Mouse (Mus musculus) hindbrain, embryonic 12.5 days (tissue): ENCODE data around the gene Cps1. TPM values are rescaled to one million over a fixed set of nuclear protein-coding genes. Genes with fewer than 3 reads are reported as not detected.
A peak's percentile ranks its signal among the peaks of the same experiment; 100 is the strongest.

ENCODE experiments used
- ATAC-seq: fragments of 200-750 bp; cut with Nextera tagmentation; 2 replicates; pipeline ENCODE4 v1.8.0; 2017; ENCODE audit warnings: moderate TSS enrichment; ENCODE audit not compliant: low FRiP score
- H3K27ac ChIP-seq: fragments of 300-500 bp; sonication (generic); 2 replicates; pipeline ENCODE4 v1.5.1; 2016; ENCODE audit warnings: mild to moderate bottlenecking
- H3K27me3 ChIP-seq: fragments of 300-500 bp; sonication (generic); 2 replicates; pipeline ENCODE4 v1.6.1; 2016; ENCODE audit warnings: mild to moderate bottlenecking
- H3K36me3 ChIP-seq: fragments of 300-500 bp; sonication (generic); 2 replicates; pipeline ENCODE4 v1.6.1; 2016; ENCODE audit warnings: mild to moderate bottlenecking
- H3K4me1 ChIP-seq: fragments of 300-500 bp; sonication (generic); 2 replicates; pipeline ENCODE4 v1.6.1; 2016
- H3K4me2 ChIP-seq: fragments of 300-500 bp; sonication (generic); replicated peaks from 2 replicates; pipeline ENCODE4 v1.6.1; 2016; ENCODE audit warnings: mild to moderate bottlenecking
- H3K4me3 ChIP-seq: fragments of 300-500 bp; sonication (generic); 2 replicates; pipeline ENCODE4 v1.5.1; 2016; ENCODE audit warnings: mild to moderate bottlenecking
- H3K9ac ChIP-seq: fragments of 300-500 bp; sonication (generic); 2 replicates; pipeline ENCODE4 v1.6.1; 2016; ENCODE audit warnings: mild to moderate bottlenecking, moderate library complexity
- H3K9me3 ChIP-seq: fragments of 300-500 bp; sonication (generic); replicated peaks from 2 replicates; pipeline ENCODE4 v1.6.1; 2016; ENCODE audit warnings: mild to moderate bottlenecking
- WGBS: fragments of 180-500 bp; shearing (Covaris S2); methylation state at CpG from one replicate; pipeline ENCODE4 v1.1.7; 2016; 5-methylcytosine and 5-hydroxymethylcytosine counted together
- polyA plus RNA-seq: library from polyadenylated mRNA; unstranded; fragments of >200 nt; fragmentation: Nextera tagmentation; extraction: Ambion mirVana; gene quantifications from 2 replicates; pipeline ENCODE4 v1.2.1, GENCODE M21; 2016

The Cps1 gene
- polyA plus RNA-seq, 1 experiment from 2014 or later, result 0.14 TPM

- no peaks in the 10 kb centered on the region for H3K27me3 ChIP-seq
- no peak overlapping the region for H3K27ac ChIP-seq
- ATAC-seq, result no peak
- WGBS, result 11% methylated on average over 8 of the region's 8 CpGs
- H3K36me3 ChIP-seq, result no peaks in the 10 kb centered on the region
- H3K4me1 ChIP-seq, result no peaks in the 10 kb centered on the region
- H3K4me2 ChIP-seq, result 0 out of 2 replicates have a peak overlapping the region, but pooled peaks have one; percentile 27
- no peak overlapping the region for H3K9ac ChIP-seq
- no peak overlapping the region for H3K4me3 ChIP-seq
- no peaks in the 10 kb centered on the region for H3K9me3 ChIP-seq
These were observed 21.1 kb downstream of the Cps1 start for GRCm38 (mm10) chr1:67143939-67144338.

GRCm38 (mm10) chr1:67151246-67151645 lies 28.4 kb downstream of the Cps1 start:
- no peak overlapping the region for H3K4me2 ChIP-seq
- no peak for ATAC-seq
- H3K4me3 ChIP-seq, result no peak overlapping the region
- no peak overlapping the region for H3K9ac ChIP-seq
- no peaks in the 10 kb centered on the region for H3K27me3 ChIP-seq
- no peak overlapping the region for H3K27ac ChIP-seq
- no peaks in the 10 kb centered on the region for H3K9me3 ChIP-seq
- no peaks in the 10 kb centered on the region for H3K36me3 ChIP-seq
- 83% methylated on average over 3 of the region's 3 CpGs for WGBS
- no peaks in the 10 kb centered on the region for H3K4me1 ChIP-seq

GRCm38 (mm10) chr1:67167283-67167682 lies 44.5 kb downstream of the Cps1 start:
- no peak for ATAC-seq
- Histone ChIP-seq H3K36me3 (no peaks in the 10 kb centered on the region), H3K4me3 (no peak overlapping the region), H3K9ac (no peak overlapping the region), H3K4me1 (no peaks in the 10 kb centered on the region), H3K27ac (no peak overlapping the region), H3K4me2 (no peak overlapping the region), H3K27me3 (no peaks in the 10 kb centered on the region), H3K9me3 (no peaks in the 10 kb centered on the region)
- 73% methylated on average over 4 of the region's 4 CpGs for WGBS

GRCm38 (mm10) chr1:67181165-67181564 lies 58.3 kb downstream of the Cps1 start:
- no peak overlapping the region for H3K4me3 ChIP-seq
- H3K9ac ChIP-seq, result no peak overlapping the region
- no peak for ATAC-seq
- H3K4me2 ChIP-seq, result no peak overlapping the region
- H3K36me3 ChIP-seq, result no peaks in the 10 kb centered on the region
- 16% methylated on average over 7 of the region's 7 CpGs for WGBS
- no peaks in the 10 kb centered on the region for H3K4me1 ChIP-seq
- no peaks in the 10 kb centered on the region for H3K27me3 ChIP-seq
- H3K27ac ChIP-seq, result no peak overlapping the region
- no peaks in the 10 kb centered on the region for H3K9me3 ChIP-seq

- Histone ChIP-seq H3K4me1 (no peaks in the 10 kb centered on the region), H3K4me3 (no peak overlapping the region), H3K9ac (no peak overlapping the region), H3K27ac (no peak overlapping the region), H3K4me2 (no peak overlapping the region), H3K9me3 (no peaks in the 10 kb centered on the region), H3K36me3 (no peaks in the 10 kb centered on the region), H3K27me3 (no peaks in the 10 kb centered on the region)
- ATAC-seq, result no peak
- 90% methylated on average over 7 of the region's 7 CpGs for WGBS
These were observed 59.4 kb downstream of the Cps1 start for GRCm38 (mm10) chr1:67182201-67182600.

GRCm38 (mm10) chr1:67183532-67183931 lies 60.7 kb downstream of the Cps1 start:
- Histone ChIP-seq H3K36me3 (no peaks in the 10 kb centered on the region), H3K9ac (no peak overlapping the region), H3K4me2 (no peak overlapping the region), H3K4me3 (no peak overlapping the region), H3K4me1 (no peaks in the 10 kb centered on the region), H3K9me3 (no peaks in the 10 kb centered on the region), H3K27me3 (no peaks in the 10 kb centered on the region), H3K27ac (no peak overlapping the region)
- 83% methylated on average over 6 of the region's 6 CpGs for WGBS
- ATAC-seq, result no peak

GRCm38 (mm10) chr1:67184134-67184533 lies 61.3 kb downstream of the Cps1 start:
- Histone ChIP-seq H3K27me3 (no peaks in the 10 kb centered on the region), H3K4me3 (no peak overlapping the region), H3K36me3 (no peaks in the 10 kb centered on the region), H3K4me2 (no peak overlapping the region), H3K9ac (no peak overlapping the region), H3K4me1 (no peaks in the 10 kb centered on the region), H3K9me3 (no peaks in the 10 kb centered on the region), H3K27ac (no peak overlapping the region)
- WGBS, result 89% methylated on average over 3 of the region's 3 CpGs
- no peak for ATAC-seq

GRCm38 (mm10) chr1:67197335-67197734 lies 74.5 kb downstream of the Cps1 start:
- H3K9me3 ChIP-seq, result no peaks in the 10 kb centered on the region
- 89% methylated on average over 2 of the region's 2 CpGs for WGBS
- H3K4me2 ChIP-seq, result no peak overlapping the region
- no peak for ATAC-seq
- no peaks in the 10 kb centered on the region for H3K4me1 ChIP-seq
- no peaks in the 10 kb centered on the region for H3K27me3 ChIP-seq
- H3K9ac ChIP-seq, result no peak overlapping the region
- H3K27ac ChIP-seq, result no peak overlapping the region
- H3K36me3 ChIP-seq, result no peaks in the 10 kb centered on the region
- no peak overlapping the region for H3K4me3 ChIP-seq

GRCm38 (mm10) chr1:67218339-67218944 lies 95.6 kb downstream of the Cps1 start:
- no peaks in the 10 kb centered on the region for H3K27me3 ChIP-seq
- H3K4me1 ChIP-seq, result no peaks in the 10 kb centered on the region
- ATAC-seq, result no peak
- no peak overlapping the region for H3K4me2 ChIP-seq
- no peak overlapping the region for H3K4me3 ChIP-seq
- no peaks in the 10 kb centered on the region for H3K9me3 ChIP-seq
- H3K36me3 ChIP-seq, result no peaks in the 10 kb centered on the region
- no peak overlapping the region for H3K9ac ChIP-seq
- 36% methylated on average over 2 of the region's 2 CpGs for WGBS
- no peak overlapping the region for H3K27ac ChIP-seq

- H3K4me2 ChIP-seq, result no peak overlapping the region
- WGBS, result 59% methylated on average over 7 of the region's 7 CpGs
- H3K27ac ChIP-seq, result no peak overlapping the region
- ATAC-seq, result no peak
- no peaks in the 10 kb centered on the region for H3K4me1 ChIP-seq
- no peaks in the 10 kb centered on the region for H3K36me3 ChIP-seq
- H3K9ac ChIP-seq, result no peak overlapping the region
- H3K4me3 ChIP-seq, result no peak overlapping the region
- no peaks in the 10 kb centered on the region for H3K9me3 ChIP-seq
- H3K27me3 ChIP-seq, result no peaks in the 10 kb centered on the region
These were observed 100.8 kb downstream of the Cps1 start for GRCm38 (mm10) chr1:67223666-67224065.

- H3K4me2 ChIP-seq, result no peak overlapping the region
- ATAC-seq, result no peak
- 79% methylated on average over 2 of the region's 2 CpGs for whole genome bisulfite sequencing
- H3K4me1 ChIP-seq, result no peaks in the 10 kb centered on the region
- no peaks in the 10 kb centered on the region for H3K27me3 ChIP-seq
- H3K27ac ChIP-seq, result no peak overlapping the region
- no peaks in the 10 kb centered on the region for H3K9me3 ChIP-seq
- H3K9ac ChIP-seq, result no peak overlapping the region
- no peaks in the 10 kb centered on the region for H3K36me3 ChIP-seq
- no peak overlapping the region for H3K4me3 ChIP-seq
These were observed 112.0 kb downstream of the Cps1 start for GRCm38 (mm10) chr1:67234861-67235260.

- Histone ChIP-seq H3K27me3 (no peaks in the 10 kb centered on the region), H3K4me3 (no peak overlapping the region), H3K4me2 (no peak overlapping the region), H3K36me3 (no peaks in the 10 kb centered on the region), H3K9ac (no peak overlapping the region), H3K27ac (no peak overlapping the region), H3K4me1 (no peaks in the 10 kb centered on the region), H3K9me3 (no peaks in the 10 kb centered on the region)
- ATAC-seq, result no peak
- WGBS, result 71% methylated on average over 7 of the region's 7 CpGs
These were observed 112.8 kb downstream of the Cps1 start for GRCm38 (mm10) chr1:67235468-67236217.

- no peak overlapping the region for H3K27ac ChIP-seq
- no peak for ATAC-seq
- WGBS, result 83% methylated on average over 1 of the region's 1 CpGs
- no peak overlapping the region for H3K4me3 ChIP-seq
- H3K9me3 ChIP-seq, result no peaks in the 10 kb centered on the region
- no peaks in the 10 kb centered on the region for H3K4me1 ChIP-seq
- no peaks in the 10 kb centered on the region for H3K27me3 ChIP-seq
- no peak overlapping the region for H3K9ac ChIP-seq
- H3K4me2 ChIP-seq, result no peak overlapping the region
- H3K36me3 ChIP-seq, result no peaks in the 10 kb centered on the region
These were observed 115.6 kb downstream of the Cps1 start for GRCm38 (mm10) chr1:67238446-67238845.
